Mouse (Mus musculus): ENCODE data around the gene Ifna6.
"Not testable (repeated sequence)": the region's sequence is repeated elsewhere in the genome, so short reads cannot be mapped to it uniquely, and the experiment has no call there.

- not testable (repeated sequence) for TF ChIP-seq GATA1, TAL1 (IDR thresholded peaks at IDR 0.05; ENCODE audit: low read length)
Observed at GRCm38 (mm10) chr4:88827116-88827515, at the start of gene Ifna6.
